Mouse (Mus musculus) subcutaneous adipose tissue, adult 2 months (tissue): Measurements from ENCODE around the gene Spz1. TPM values are rescaled to one million over a fixed set of nuclear protein-coding genes. Genes with fewer than 3 reads are reported as not detected.

Experiments used
- polyA plus RNA-seq: library from polyadenylated mRNA; depleted of rRNA; stranded (reverse); fragments of >200 nt; gene quantifications from 2 replicates; pipeline ENCODE4 v1.2.3, GENCODE M21; 2012; ENCODE audit warnings: low replicate concordance; rRNA removed

Gene Spz1
- not detected in 2 replicates for polyA plus RNA-seq

DNA sequence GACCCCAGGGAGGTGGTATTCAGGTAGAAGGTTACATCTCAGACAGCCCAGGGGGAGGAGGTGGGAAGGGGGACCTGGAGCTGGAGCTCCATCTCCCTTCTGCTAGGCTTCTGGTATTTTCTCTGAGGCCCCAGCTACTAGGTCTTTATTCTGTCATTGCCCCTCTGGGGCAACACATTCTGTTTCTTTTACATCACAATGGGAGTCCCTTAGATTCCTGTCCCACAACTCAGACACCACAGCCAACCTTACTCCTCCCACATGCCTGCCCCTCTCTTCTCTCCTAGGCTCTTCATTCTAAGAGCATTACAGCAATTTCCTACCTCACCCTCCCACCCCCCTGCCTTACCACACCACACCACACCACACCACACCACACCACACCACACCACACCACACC lies at the start of gene Spz1:
Gene Spz1, minus strand, starts transcription at position 101 of the 400 bp plus-strand sequence.

DNA sequence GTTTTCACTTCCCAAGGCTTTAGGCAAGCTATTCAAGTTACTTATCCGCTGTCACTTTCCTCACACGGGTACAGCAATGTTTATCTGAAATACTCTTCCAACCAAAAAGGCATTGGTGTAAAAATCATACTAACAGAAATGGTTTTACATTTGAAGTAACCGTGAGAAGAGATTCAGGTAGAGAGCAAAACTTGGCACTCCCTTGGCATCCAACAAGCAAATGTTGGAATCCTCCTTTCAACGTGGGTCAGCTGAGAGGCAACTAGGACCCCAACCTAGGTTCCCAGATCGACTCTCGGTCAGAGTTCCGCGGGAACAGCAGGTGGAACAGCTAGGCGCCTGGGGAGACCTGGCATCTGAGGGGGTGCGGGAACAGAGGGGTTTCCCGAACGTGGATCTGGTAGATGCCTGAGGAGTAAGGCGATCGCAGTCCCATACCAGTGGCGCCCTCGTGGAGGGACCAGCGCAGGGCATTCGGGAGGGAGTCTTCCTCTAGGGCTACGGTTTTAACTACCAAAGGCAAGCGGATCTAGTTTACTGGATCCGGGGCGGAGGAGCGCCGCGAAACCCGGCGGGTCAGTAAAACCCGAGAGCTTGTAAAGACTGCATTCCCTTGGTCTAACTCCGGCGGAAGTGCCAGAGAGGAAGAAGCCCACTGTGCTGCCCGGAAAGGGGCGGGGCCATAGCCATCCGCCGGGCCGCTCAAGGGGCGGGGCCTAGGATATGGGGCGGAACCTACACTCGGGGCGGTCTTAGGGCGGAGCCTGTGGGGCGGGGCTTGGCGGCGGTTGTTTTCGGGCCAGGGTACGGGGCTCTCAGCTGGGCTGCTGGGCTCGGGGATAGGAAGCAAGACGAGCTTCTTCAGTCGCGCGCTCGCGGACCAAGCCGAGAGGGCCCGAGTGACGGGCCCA lies 34.6 kb upstream of the Spz1 start, which contains the start of gene Serinc5:
Gene Serinc5, plus strand, starts transcription at position 781 of the 911 bp plus-strand sequence.

DNA sequence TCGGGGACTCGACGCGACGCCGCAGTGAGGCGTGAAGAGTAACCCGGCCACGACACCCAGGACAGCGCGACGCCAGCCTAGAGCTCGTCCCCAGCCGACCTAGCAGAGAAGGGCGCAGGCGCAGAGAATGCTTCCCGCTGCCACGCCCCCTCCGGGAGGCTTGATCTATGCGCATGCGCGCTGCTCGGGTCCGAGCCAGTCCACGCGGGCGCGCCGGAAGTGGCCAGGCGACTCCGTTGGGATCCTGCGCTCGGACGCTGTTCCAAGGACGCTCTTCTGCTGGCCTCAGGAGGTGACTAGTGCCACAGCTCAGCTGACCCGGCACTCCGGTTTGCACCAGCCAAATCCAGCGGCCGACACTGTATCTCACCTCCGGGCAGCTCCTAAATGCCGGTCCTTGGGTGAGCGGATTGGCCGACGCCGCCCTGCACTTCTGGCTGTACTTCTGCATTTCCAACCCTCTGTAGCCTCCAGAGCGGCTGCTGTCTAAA lies 45.2 kb downstream of the Spz1 start, which contains the start of gene Zfyve16:
Gene Zfyve16, minus strand, starts transcription at position 148 of the 491 bp plus-strand sequence.

Other genes with a start within 250 kb of the Spz1 start
- gene Dhfr, start 221.4 kb downstream of the Spz1 start, polyA plus RNA-seq, result 0.92 and 1.2 TPM in 2 replicates
- 4.8 and 5.5 TPM in 2 replicates for gene Msh3, start 221.2 kb downstream of the Spz1 start, polyA plus RNA-seq
- not detected in 2 replicates for gene Ankrd34b, start 150.3 kb downstream of the Spz1 start, polyA plus RNA-seq
- 3.4 and 5.3 TPM in 2 replicates for gene Fam151b, start 92.2 kb downstream of the Spz1 start, polyA plus RNA-seq
- gene Zfyve16, start 45.3 kb downstream of the Spz1 start, polyA plus RNA-seq, result 5.7 and 7.0 TPM in 2 replicates
- 10.2 and 31.3 TPM in 2 replicates for gene Serinc5, start 34.9 kb upstream of the Spz1 start, polyA plus RNA-seq
- gene Thbs4, start 218.6 kb upstream of the Spz1 start, polyA plus RNA-seq, result 0.40 and 3.7 TPM in 2 replicates